8 mouse cellular contexts compared by ENCODE assay signal in genomic region chr3:154171881-154172592, GRCm38 (mm10).
DNase-seq lines count a peak whose midpoint lies in the region; ATAC-seq and TF ChIP-seq lines count a peak whose summit lies in the region.

No protein-coding gene starts in this region.

- H3K9me3 ChIP-seq in forebrain, embryonic 10.5 days = no peaks in the 10 kb centered on the region
- no peaks in the 10 kb centered on the region for H3K9me3 ChIP-seq in neural tube, embryonic 14.5 days (ENCODE audit: control insufficient read depth, low read length)
- H3K9me3 ChIP-seq in limb, embryonic 10.5 days (replicated peaks) = no peaks in the 10 kb centered on the region

- intact Hi-C loops in gastrocnemius, adult 2 months (cut with DNase I) = no loop called here

- no peaks in the 10 kb centered on the region for H3K27me3 ChIP-seq in forebrain, embryonic 10.5 days (ENCODE audit: poor library complexity, severe bottlenecking)
- H3K27me3 ChIP-seq in neural tube, embryonic 14.5 days (ENCODE audit: control insufficient read depth, insufficient read depth, low read length) = no peaks in the 10 kb centered on the region
- H3K27me3 ChIP-seq in limb, embryonic 10.5 days (ENCODE audit: low read depth, poor library complexity, severe bottlenecking) = no peaks in the 10 kb centered on the region

- H3K4me3 ChIP-seq in forebrain, embryonic 10.5 days = no peak overlapping the region
- no peak overlapping the region for H3K4me3 ChIP-seq in neural tube, embryonic 14.5 days (ENCODE audit: low read depth, low read length)
- no peak overlapping the region for H3K4me3 ChIP-seq in gastrocnemius, adult 2 months
- H3K4me3 ChIP-seq in limb, embryonic 10.5 days = no peak overlapping the region

- no peak overlapping the region for H3K27ac ChIP-seq in forebrain, embryonic 10.5 days
- no peak overlapping the region for H3K27ac ChIP-seq in neural tube, embryonic 14.5 days (ENCODE audit: low read depth, low read length)
- H3K27ac ChIP-seq in gastrocnemius, adult 2 months = no peak overlapping the region
- H3K27ac ChIP-seq in limb, embryonic 10.5 days = no peak overlapping the region

- H3K4me1 ChIP-seq in forebrain, embryonic 10.5 days = peaks cover 28% of the 10 kb centered on the region
- H3K4me1 ChIP-seq in neural tube, embryonic 14.5 days (ENCODE audit: control insufficient read depth, insufficient read depth, low read length) = no peaks in the 10 kb centered on the region
- 0 out of 2 replicates have a peak, but pooled peaks cover 12% of the 10 kb centered on the region for H3K4me1 ChIP-seq in limb, embryonic 10.5 days

- ATAC-seq in neural tube, embryonic 14.5 days (ENCODE audit: low read depth) = 0 out of 2 replicates have a peak, but pooled peaks have one; percentile 54

- TF ChIP-seq CTCF in gastrocnemius, adult 2 months (IDR thresholded peaks at IDR 0.05) = no peak

- no peak overlapping the region for H3K4me2 ChIP-seq in neural tube, embryonic 14.5 days (ENCODE audit: low read depth, low read length)

- H3K36me3 ChIP-seq in forebrain, embryonic 10.5 days (replicated peaks) = no peaks in the 10 kb centered on the region
- no peaks in the 10 kb centered on the region for H3K36me3 ChIP-seq in neural tube, embryonic 14.5 days (ENCODE audit: control insufficient read depth, insufficient read depth, low read length)
- H3K36me3 ChIP-seq in limb, embryonic 10.5 days = no peaks in the 10 kb centered on the region

- 57% methylated on average over 10 of the region's 10 CpGs for WGBS in forebrain, embryonic 10.5 days
- WGBS in neural tube, embryonic 14.5 days = 64% methylated on average over 10 of the region's 10 CpGs
- 75% methylated on average over 10 of the region's 10 CpGs for WGBS in limb, embryonic 10.5 days

- DNase-seq in forebrain, embryonic 10.5 days (ENCODE audit: extremely low spot score, low spot score) = peak; percentile 27
- peak; percentile 21 to 46 for DNase-seq in frontal cortex, postnatal 36 days (ENCODE audit: low spot score in 2 of 2)
- peak; percentile 62 for DNase-seq in layer of hippocampus, postnatal 36 days
- no peak for DNase-seq in gastrocnemius, adult 2 months
- DNase-seq in adrenal gland, postnatal 4 days (ENCODE audit: low spot score in 2 of 2) = no peak
- DNase-seq in limb, embryonic 10.5 days (ENCODE audit: low spot score) = no peak
- no peak for DNase-seq in spleen, postnatal 36 days (ENCODE audit: low spot score in 2 of 2)

- no peak overlapping the region for H3K9ac ChIP-seq in neural tube, embryonic 14.5 days (replicated peaks; ENCODE audit: low read depth, low read length)

Comparison
In these comparisons a context has a peak if more than half of its experiments do, and no peak if none do; other contexts are left out.
1. DNase-seq: peak in forebrain, embryonic 10.5 days (single experiment), frontal cortex, postnatal 36 days (2 of 2) and layer of hippocampus, postnatal 36 days (2 of 2); none in gastrocnemius, adult 2 months (single experiment), adrenal gland, postnatal 4 days (0 of 2), limb, embryonic 10.5 days (single experiment) and spleen, postnatal 36 days (0 of 2).